ENCODE assay signal across 20 mouse cellular contexts in genomic region chr11:47508047-47508446, GRCm38 (mm10).
DNase-seq lines count a peak whose midpoint lies in the region; ATAC-seq and TF ChIP-seq lines count a peak whose summit lies in the region.
"Had no signal": no experiment of that assay in that cellular context is flagged by ENCODE, and none has a peak within 500 bp of the region (broad histone marks: within the 10 kb centered on the region; RNA-seq: fewer than 3 reads in every experiment).

No protein-coding gene starts in this region.

- no peak overlapping the region for H3K4me3 ChIP-seq in layer of hippocampus, adult 2 months
- no peak overlapping the region for H3K4me3 ChIP-seq in midbrain, embryonic 14.5 days (replicated peaks; ENCODE audit: low read depth, low read length)
- H3K4me3 ChIP-seq in midbrain, embryonic 15.5 days: no peak overlapping the region
- H3K4me3 ChIP-seq: heart, embryonic 12.5 days; midbrain, embryonic 10.5 days; myocyte; neural tube, embryonic 15.5 days had no signal

- no peak overlapping the region for H3K4me2 ChIP-seq in midbrain, embryonic 14.5 days (ENCODE audit: low read length)
- no peak overlapping the region for H3K4me2 ChIP-seq in midbrain, embryonic 15.5 days
- H3K4me2 ChIP-seq: heart, embryonic 12.5 days; neural tube, embryonic 15.5 days had no signal

- H3K27me3 ChIP-seq in midbrain, embryonic 14.5 days (ENCODE audit: control insufficient read depth, insufficient read depth, low read length): no peaks in the 10 kb centered on the region
- no peaks in the 10 kb centered on the region for H3K27me3 ChIP-seq in midbrain, embryonic 15.5 days (replicated peaks)
- H3K27me3 ChIP-seq: heart, embryonic 12.5 days; neural tube, embryonic 15.5 days had no signal

- no peaks in the 10 kb centered on the region for H3K36me3 ChIP-seq in midbrain, embryonic 14.5 days (ENCODE audit: control insufficient read depth, insufficient read depth, low read length)
- no peaks in the 10 kb centered on the region for H3K36me3 ChIP-seq in midbrain, embryonic 15.5 days (replicated peaks)
- H3K36me3 ChIP-seq: heart, embryonic 12.5 days; midbrain, embryonic 10.5 days; neural tube, embryonic 15.5 days had no signal

- no peak for TF ChIP-seq CTCF in layer of hippocampus, adult 2 months (conservative IDR thresholded peaks at IDR 0.05)
- TF ChIP-seq CTCF in brain, embryonic 14.5 days (IDR thresholded peaks at IDR 0.05; ENCODE audit: borderline replicate concordance, extremely low read depth, insufficient read depth, insufficient read length): no peak

- 69% methylated on average over 6 of the region's 6 CpGs for WGBS in midbrain, embryonic 14.5 days
- 67% methylated on average over 6 of the region's 6 CpGs for WGBS in midbrain, embryonic 15.5 days

- no peak overlapping the region for H3K27ac ChIP-seq in layer of hippocampus, adult 2 months
- no peak overlapping the region for H3K27ac ChIP-seq in midbrain, embryonic 14.5 days (replicated peaks; ENCODE audit: low read depth, low read length)
- no peak overlapping the region for H3K27ac ChIP-seq in midbrain, embryonic 15.5 days
- H3K27ac ChIP-seq: kidney, postnatal 0 days; midbrain, embryonic 10.5 days; neural tube, embryonic 15.5 days had no signal

- H3K9me3 ChIP-seq in midbrain, embryonic 14.5 days (ENCODE audit: control insufficient read depth, low read length): no peaks in the 10 kb centered on the region
- no peaks in the 10 kb centered on the region for H3K9me3 ChIP-seq in midbrain, embryonic 15.5 days
- H3K9me3 ChIP-seq: heart, embryonic 12.5 days; midbrain, embryonic 10.5 days; neural tube, embryonic 15.5 days had no signal

- TF ChIP-seq POLR2A in brain, embryonic 14.5 days (IDR thresholded peaks at IDR 0.05; ENCODE audit: borderline replicate concordance, extremely low read depth, insufficient read depth, insufficient read length, poor library complexity, severe bottlenecking): no peak

- peak; percentile 9 to 10 for DNase-seq in layer of hippocampus, adult 2 months (ENCODE audit: low spot score in 2 of 2)
- no peak for DNase-seq in layer of hippocampus, adult 11-12 months (ENCODE audit: low spot score)
- peak; percentile 23 for DNase-seq in midbrain, embryonic 14.5 days
- peak; percentile 64 for DNase-seq in brain, embryonic 14.5 days (ENCODE audit: low read depth)
- DNase-seq in layer of hippocampus, postnatal 14 days (ENCODE audit: low spot score in 2 of 2): peak; percentile 3 to 4
- no peak for DNase-seq in heart, postnatal 14 days
- DNase-seq: heart, postnatal 4 days; liver; liver, postnatal 0 days; lung, postnatal 36 days; thymus, postnatal 25 days had no signal

- no peak overlapping the region for H3K9ac ChIP-seq in midbrain, embryonic 14.5 days (replicated peaks; ENCODE audit: low read length)
- H3K9ac ChIP-seq in midbrain, embryonic 15.5 days: no peak overlapping the region
- H3K9ac ChIP-seq: heart, embryonic 12.5 days; liver, postnatal 0 days; neural tube, embryonic 15.5 days had no signal

- intact Hi-C loops in heart, postnatal 14 days (cut with DNase I): no loop called here

- no peaks in the 10 kb centered on the region for H3K4me1 ChIP-seq in midbrain, embryonic 14.5 days (ENCODE audit: control insufficient read depth, insufficient read depth, low read length)
- no peaks in the 10 kb centered on the region for H3K4me1 ChIP-seq in midbrain, embryonic 15.5 days
- H3K4me1 ChIP-seq: heart, embryonic 12.5 days; midbrain, embryonic 10.5 days; neural tube, embryonic 15.5 days had no signal

- ATAC-seq in midbrain, embryonic 14.5 days (ENCODE audit: low FRiP score, low TSS enrichment): no peak
- no peak for ATAC-seq in midbrain, embryonic 15.5 days (replicated peaks)
- ATAC-seq: forebrain, embryonic 16.5 days; hindbrain, embryonic 16.5 days; intestine, postnatal 0 days; liver, postnatal 0 days had no signal

Comparison
In these comparisons a context has a peak if more than half of its experiments do, and no peak if none do; other contexts are left out.
1. DNase-seq: peak in layer of hippocampus, adult 2 months (2 of 2), midbrain, embryonic 14.5 days (single experiment), brain, embryonic 14.5 days (single experiment) and layer of hippocampus, postnatal 14 days (2 of 2); none in layer of hippocampus, adult 11-12 months (single experiment) and heart, postnatal 14 days (0 of 2).